Mouse (Mus musculus) embryonic fibroblast, embryonic 13.5 days (primary cell): Measurements from ENCODE around the gene Mrps10. TPM values are rescaled to one million over a fixed set of nuclear protein-coding genes. Genes with fewer than 3 reads are reported as not detected.

Experiments
- H3K27ac ChIP-seq: 2 replicates; pipeline ENCODE4 v1.5.1; 2012; ENCODE audit warnings: low read length, control low read depth, inconsistent platforms; ENCODE audit not compliant: insufficient read depth
- H3K4me1 ChIP-seq: 2 replicates; pipeline ENCODE4 v1.6.1; 2011; ENCODE audit warnings: low read length; ENCODE audit not compliant: control insufficient read depth, insufficient read depth
- H3K4me3 ChIP-seq: 2 replicates; pipeline ENCODE4 v1.5.1; 2011; ENCODE audit warnings: mild to moderate bottlenecking, control low read depth, low read length; ENCODE audit not compliant: insufficient read depth
- CTCF ChIP-seq: IDR thresholded peaks from 2 replicates; pipeline ENCODE4 v1.5.1; 2011; ENCODE audit warnings: mild to moderate bottlenecking, control low read depth, low read length, moderate library complexity, borderline replicate concordance; ENCODE audit not compliant: insufficient read depth
- POLR2A ChIP-seq: IDR thresholded peaks from 2 replicates; pipeline ENCODE4 v1.6.1; 2011; ENCODE audit warnings: low read depth, mild to moderate bottlenecking, control low read depth, low read length, moderate library complexity
- polyA plus RNA-seq: library from polyadenylated mRNA; stranded (reverse); fragments of >200 nt; gene quantifications from 2 replicates; pipeline ENCODE4 v1.2.4, GENCODE M21; 2011; ENCODE audit warnings: low read depth; ENCODE audit not compliant: missing spikeins, insufficient read length

Gene Mrps10
- polyA plus RNA-seq, 1 experiment = 54.7 TPM

DNA sequence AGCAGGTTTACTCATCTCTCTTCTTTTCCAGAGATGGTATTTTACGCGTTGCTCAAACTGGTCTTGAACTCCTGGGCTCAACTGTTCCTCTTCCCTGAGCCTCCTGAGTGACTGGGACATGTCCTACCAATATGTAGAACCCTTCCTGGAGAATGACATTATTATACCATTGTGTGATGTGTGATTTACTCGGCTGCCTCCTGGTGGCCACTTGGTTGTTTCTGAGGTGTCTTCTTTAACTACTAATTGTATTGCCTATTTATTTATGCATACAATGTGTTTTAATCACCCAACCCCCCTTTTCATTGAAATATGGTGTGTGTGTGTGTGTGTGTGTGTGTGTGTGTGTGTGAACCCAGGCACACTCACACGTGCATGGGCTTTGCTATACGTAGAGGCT, 62.1 kb downstream of the Mrps10 start:
- H3K4me3 ChIP-seq = no peak overlapping the region
- no peaks in the 10 kb centered on the region for H3K4me1 ChIP-seq
- TF ChIP-seq POLR2A (no peak), CTCF (no peak)
- no peak overlapping the region for H3K27ac ChIP-seq

Other genes starting within 250 kb of the Mrps10 start
- gene Guca1b, start 16.5 kb downstream of the Mrps10 start, polyA plus RNA-seq = 0.32 TPM in 1 of 2 replicates, not detected in the other
- gene Guca1a, start 31.7 kb downstream of the Mrps10 start, polyA plus RNA-seq = 1.6 and 3.8 TPM in 2 replicates
- gene AI661453, start 67.7 kb downstream of the Mrps10 start, polyA plus RNA-seq = 1.1 and 1.4 TPM in 2 replicates
- 0.82 TPM in 1 of 2 replicates, not detected in the other for gene 1700001C19Rik, start 68.5 kb downstream of the Mrps10 start, polyA plus RNA-seq
- 10.5 and 16.0 TPM in 2 replicates for gene Taf8, start 133.4 kb downstream of the Mrps10 start, polyA plus RNA-seq
- 159 and 169 TPM in 2 replicates for gene Ccnd3, start 136.2 kb downstream of the Mrps10 start, polyA plus RNA-seq
- 11.6 and 17.0 TPM in 2 replicates for gene Bysl, start 242.6 kb downstream of the Mrps10 start, polyA plus RNA-seq
- gene Med20, start 242.7 kb downstream of the Mrps10 start, polyA plus RNA-seq = 27.2 and 28.9 TPM in 2 replicates
- gene Gm20517, start 242.7 kb downstream of the Mrps10 start, polyA plus RNA-seq = 2.5 and 2.8 TPM in 2 replicates